Mouse (Mus musculus): ENCODE measurements around the gene Slc25a41.

Slc25a41 gene

GRCm38 (mm10) chr17:56990966-56991365, 50.5 kb downstream of the Slc25a41 start:
- peak; percentile 1 for DNase-seq (ENCODE audit: low spot score)

- peak; percentile 90 for DNase-seq (ENCODE audit: low spot score)
These were observed 51.2 kb downstream of the Slc25a41 start, which contains the start of gene Clpp for GRCm38 (mm10) chr17:56990115-56990746. Gene Clpp, plus strand, starts transcription at chr17:56990305.

- DNase-seq (ENCODE audit: low spot score), result peak; percentile 65
These were observed 51.9 kb downstream of the Slc25a41 start for GRCm38 (mm10) chr17:56989467-56990114.

- DNase-seq (ENCODE audit: low spot score), result peak; percentile 1
These were observed 52.5 kb downstream of the Slc25a41 start for GRCm38 (mm10) chr17:56988921-56989430.

GRCm38 (mm10) chr17:56988441-56988840, 53.0 kb downstream of the Slc25a41 start:
- peak; percentile 0 for DNase-seq (ENCODE audit: low spot score)

GRCm38 (mm10) chr17:56986105-56986805, 55.2 kb downstream of the Slc25a41 start:
- peak; percentile 0 for DNase-seq (ENCODE audit: low spot score)

- no peak for DNase-seq (ENCODE audit: low spot score)
These were observed 55.8 kb downstream of the Slc25a41 start for GRCm38 (mm10) chr17:56985656-56986055.

GRCm38 (mm10) chr17:56984886-56985285, 56.6 kb downstream of the Slc25a41 start:
- no peak for DNase-seq (ENCODE audit: low spot score)
